Comparison of ENCODE assay signal across 11 mouse cellular contexts in genomic region chr19:53567864-53568263, GRCm38 (mm10). TPM values are rescaled to one million over a fixed set of nuclear protein-coding genes. Genes with fewer than 3 reads are reported as not detected.
DNase-seq lines count a peak whose midpoint lies in the region; ATAC-seq and TF ChIP-seq lines count a peak whose summit lies in the region.
"Had no signal": no experiment of that assay in that cellular context is flagged by ENCODE, and none has a peak within 500 bp of the region (broad histone marks: within the 10 kb centered on the region; RNA-seq: fewer than 3 reads in every experiment).

No protein-coding gene starts in this region.

- H3K9ac ChIP-seq in midbrain, embryonic 11.5 days (ENCODE audit: low read length) = no peak overlapping the region
- no peak overlapping the region for H3K9ac ChIP-seq in forebrain, embryonic 11.5 days (ENCODE audit: low read length)
- H3K9ac ChIP-seq in stomach, postnatal 0 days (ENCODE audit: low read length) = no peak overlapping the region
- H3K9ac ChIP-seq: lung, embryonic 15.5 days had no signal

- no peak for ATAC-seq in midbrain, embryonic 11.5 days (ENCODE audit: low FRiP score)
- ATAC-seq in forebrain, embryonic 11.5 days (replicated peaks; ENCODE audit: low FRiP score) = peak; percentile 85
- no peak for ATAC-seq in stomach, postnatal 0 days (ENCODE audit: low FRiP score, low TSS enrichment)
- ATAC-seq: activated CD4-positive, CD25-positive, alpha-beta regulatory T cell, adult 4 months had no signal

- peak; percentile 90 for DNase-seq in midbrain, embryonic 11.5 days (ENCODE audit: low spot score, missing footprints)
- no peak for DNase-seq in midbrain, embryonic 10.5 days (ENCODE audit: low spot score)
- DNase-seq in forebrain, embryonic 11.5 days (ENCODE audit: low spot score) = peak; percentile 75
- peak; percentile 8 for DNase-seq in stomach, postnatal 0 days (ENCODE audit: low spot score)
- DNase-seq in urinary bladder, postnatal 36 days (ENCODE audit: low spot score in 2 of 2) = no peak
- DNase-seq in frontal cortex, postnatal 10 days (ENCODE audit: low spot score in 2 of 2) = no peak
- DNase-seq in right cerebral cortex, postnatal 14 days = no peak
- DNase-seq: kidney, postnatal 14 days had no signal

- no peaks in the 10 kb centered on the region for H3K79me2 ChIP-seq in macrophage (ENCODE audit: inconsistent target)

- no peaks in the 10 kb centered on the region for H3K27me3 ChIP-seq in midbrain, embryonic 11.5 days (ENCODE audit: control insufficient read depth, insufficient read depth, low read length)
- no peaks in the 10 kb centered on the region for H3K27me3 ChIP-seq in midbrain, embryonic 10.5 days (ENCODE audit: low read depth, poor library complexity, severe bottlenecking)
- no peaks in the 10 kb centered on the region for H3K27me3 ChIP-seq in forebrain, embryonic 11.5 days (ENCODE audit: control insufficient read depth, insufficient read depth, low read length)
- H3K27me3 ChIP-seq in stomach, postnatal 0 days (ENCODE audit: control insufficient read depth, insufficient read depth, low read length) = no peaks in the 10 kb centered on the region
- H3K27me3 ChIP-seq: lung, embryonic 15.5 days had no signal

- no peak overlapping the region for H3K27ac ChIP-seq in midbrain, embryonic 11.5 days (ENCODE audit: low read depth, low read length)
- H3K27ac ChIP-seq in midbrain, embryonic 10.5 days (replicated peaks) = no peak overlapping the region
- 0 out of 2 replicates have a peak overlapping the region, but pooled peaks have one; percentile 41 for H3K27ac ChIP-seq in forebrain, embryonic 11.5 days (ENCODE audit: low read depth, low read length)
- peak overlapping the region; percentile 21; the same call in 1 of the 2 replicates for H3K27ac ChIP-seq in macrophage
- no peak overlapping the region for H3K27ac ChIP-seq in stomach, postnatal 0 days (replicated peaks)
- H3K27ac ChIP-seq: lung, embryonic 15.5 days had no signal

- H3K9me3 ChIP-seq in midbrain, embryonic 11.5 days (ENCODE audit: control insufficient read depth, low read length) = no peaks in the 10 kb centered on the region; the same call in 1 of the 2 replicates
- H3K9me3 ChIP-seq in midbrain, embryonic 10.5 days (replicated peaks) = no peaks in the 10 kb centered on the region
- H3K9me3 ChIP-seq in forebrain, embryonic 11.5 days (ENCODE audit: control insufficient read depth, low read length) = peaks cover 3% of the 10 kb centered on the region; the same call in 1 of the 2 replicates
- no peaks in the 10 kb centered on the region for H3K9me3 ChIP-seq in stomach, postnatal 0 days (ENCODE audit: control insufficient read depth, low read length)
- H3K9me3 ChIP-seq: lung, embryonic 15.5 days had no signal

- no peak overlapping the region for H3K4me3 ChIP-seq in midbrain, embryonic 11.5 days (ENCODE audit: low read depth, low read length)
- H3K4me3 ChIP-seq in midbrain, embryonic 10.5 days = no peak overlapping the region
- no peak overlapping the region for H3K4me3 ChIP-seq in forebrain, embryonic 11.5 days (ENCODE audit: low read depth, low read length)
- H3K4me3 ChIP-seq in macrophage (ENCODE audit: inconsistent target) = no peak overlapping the region
- no peak overlapping the region for H3K4me3 ChIP-seq in stomach, postnatal 0 days (ENCODE audit: low read depth, low read length)
- H3K4me3 ChIP-seq: lung, embryonic 15.5 days had no signal

- H3K4me2 ChIP-seq in midbrain, embryonic 11.5 days = no peak overlapping the region
- H3K4me2 ChIP-seq in forebrain, embryonic 11.5 days (ENCODE audit: low read depth, low read length, severe bottlenecking) = peak overlapping the region; percentile 18; the same call in 1 of the 2 replicates
- no peak overlapping the region for H3K4me2 ChIP-seq in stomach, postnatal 0 days (replicated peaks; ENCODE audit: low read depth)
- H3K4me2 ChIP-seq: lung, embryonic 15.5 days had no signal

- no peak for TF ChIP-seq CTCF in stomach, postnatal 0 days (IDR thresholded peaks at IDR 0.05; ENCODE audit: low read depth)

- no peak for TF ChIP-seq EP300 in stomach, postnatal 0 days (optimal IDR thresholded peaks at IDR 0.05)

- WGBS in midbrain, embryonic 11.5 days = 16% methylated on average over 11 of the region's 11 CpGs
- 23% methylated on average over 11 of the region's 11 CpGs for WGBS in midbrain, embryonic 10.5 days
- WGBS in forebrain, embryonic 11.5 days = 8% methylated on average over 11 of the region's 11 CpGs
- 24% methylated on average over 11 of the region's 11 CpGs for WGBS in macrophage (ENCODE audit: missing documents)
- WGBS in stomach, postnatal 0 days = 48% methylated on average over 11 of the region's 11 CpGs

- no peaks in the 10 kb centered on the region for H3K36me3 ChIP-seq in midbrain, embryonic 11.5 days (ENCODE audit: control insufficient read depth, insufficient read depth, low read length)
- no peaks in the 10 kb centered on the region for H3K36me3 ChIP-seq in midbrain, embryonic 10.5 days
- no peaks in the 10 kb centered on the region for H3K36me3 ChIP-seq in forebrain, embryonic 11.5 days (ENCODE audit: control insufficient read depth, insufficient read depth, low read length)
- H3K36me3 ChIP-seq in macrophage (ENCODE audit: inconsistent target) = no peaks in the 10 kb centered on the region
- H3K36me3 ChIP-seq in stomach, postnatal 0 days (ENCODE audit: control insufficient read depth, insufficient read depth, low read length) = no peaks in the 10 kb centered on the region
- H3K36me3 ChIP-seq: lung, embryonic 15.5 days had no signal

- no peaks in the 10 kb centered on the region for H3K4me1 ChIP-seq in midbrain, embryonic 11.5 days (ENCODE audit: control insufficient read depth, insufficient read depth, low read length)
- H3K4me1 ChIP-seq in midbrain, embryonic 10.5 days = peaks cover 11% of the 10 kb centered on the region; the same call in 1 of the 2 replicates
- H3K4me1 ChIP-seq in forebrain, embryonic 11.5 days (replicated peaks; ENCODE audit: control insufficient read depth, insufficient read depth, low read length) = no peaks in the 10 kb centered on the region
- H3K4me1 ChIP-seq in stomach, postnatal 0 days (replicated peaks; ENCODE audit: control insufficient read depth, insufficient read depth) = no peaks in the 10 kb centered on the region
- H3K4me1 ChIP-seq: lung, embryonic 15.5 days had no signal

RNA-seq across cellular contexts. Expression of gene Nutf2-ps1, which starts 21.0 kb away (rescaled TPM):
- polyA plus RNA-seq in midbrain, embryonic 11.5 days (2014; fragmentation: Nextera tagmentation; extraction: Ambion mirVana) = 516 and 544 TPM in 2 replicates
- polyA plus RNA-seq in midbrain, embryonic 10.5 days (2016; fragmentation: Nextera tagmentation; extraction: Ambion mirVana) = 609 and 658 TPM in 2 replicates
- 433 and 467 TPM in 2 replicates for polyA plus RNA-seq in forebrain, embryonic 11.5 days (2014; fragmentation: Nextera tagmentation; extraction: Ambion mirVana)
- total RNA-seq in macrophage (2018; cell fraction: chromatin; rRNA removed) = 1 to 10 TPM in 18 of 26 experiments, not detected in 8; 1.1 to 9.1 (median 2.9) TPM
- total RNA-seq in macrophage (2018; cell fraction: cytosol; rRNA removed) = 10 to 100 TPM in 25 of 26 experiments, 1 to 10 TPM in 1; 9.7 to 40.0 (median 26.5) TPM
- total RNA-seq in macrophage (2018; cell fraction: nucleus; rRNA removed) = 10 to 100 TPM in 8 of 26 experiments, 1 to 10 TPM in 12, under 1 TPM in 1, not detected in 5; 0.71 to 27.2 (median 7.1) TPM
- polyA plus RNA-seq in macrophage (2018) = 8.7 to 51.1 TPM (median 18.5 TPM) in 3 replicates
- polyA plus RNA-seq in stomach, postnatal 0 days (2015; fragmentation: Nextera tagmentation; extraction: Ambion mirVana) = 168 and 177 TPM in 2 replicates

RNA-seq across cellular contexts. Expression of gene Smc3, which starts 32.3 kb away (rescaled TPM):
- 95.1 and 102 TPM in 2 replicates for polyA plus RNA-seq in midbrain, embryonic 11.5 days (2014; fragmentation: Nextera tagmentation; extraction: Ambion mirVana)
- polyA plus RNA-seq in midbrain, embryonic 10.5 days (2016; fragmentation: Nextera tagmentation; extraction: Ambion mirVana) = 74.3 and 76.9 TPM in 2 replicates
- polyA plus RNA-seq in forebrain, embryonic 11.5 days (2014; fragmentation: Nextera tagmentation; extraction: Ambion mirVana) = 94.1 and 101 TPM in 2 replicates
- total RNA-seq in macrophage (2018; cell fraction: chromatin; rRNA removed) = 10 to 100 TPM; 10.9 to 74.7 (median 30.3) TPM
- 10 to 100 TPM in 24 of 26 experiments, 1 to 10 TPM in 2; 8.4 to 22.2 (median 15.4) TPM for total RNA-seq in macrophage (2018; cell fraction: cytosol; rRNA removed)
- total RNA-seq in macrophage (2018; cell fraction: nucleus; rRNA removed) = 10 to 100 TPM; 10.5 to 48.2 (median 18.1) TPM
- 16.4 to 35.2 TPM (median 24.2 TPM) in 3 replicates for polyA plus RNA-seq in macrophage (2018)
- polyA plus RNA-seq in stomach, postnatal 0 days (2015; fragmentation: Nextera tagmentation; extraction: Ambion mirVana) = 24.9 and 27.0 TPM in 2 replicates

RNA-seq across cellular contexts. Expression of gene Dusp5, which starts 39.0 kb away (rescaled TPM):
- polyA plus RNA-seq in midbrain, embryonic 11.5 days (2014; fragmentation: Nextera tagmentation; extraction: Ambion mirVana) = 1.9 and 2.9 TPM in 2 replicates
- polyA plus RNA-seq in midbrain, embryonic 10.5 days (2016; fragmentation: Nextera tagmentation; extraction: Ambion mirVana) = 4.0 and 6.3 TPM in 2 replicates
- 4.4 and 4.5 TPM in 2 replicates for polyA plus RNA-seq in forebrain, embryonic 11.5 days (2014; fragmentation: Nextera tagmentation; extraction: Ambion mirVana)
- 100 to 1,000 TPM in 3 of 26 experiments, 10 to 100 TPM in 12, 1 to 10 TPM in 7, under 1 TPM in 4; 0.53 to 183 (median 11.7) TPM for total RNA-seq in macrophage (2018; cell fraction: chromatin; rRNA removed)
- 100 to 1,000 TPM in 5 of 26 experiments, 10 to 100 TPM in 8, 1 to 10 TPM in 13; 1.2 to 189 (median 11.1) TPM for total RNA-seq in macrophage (2018; cell fraction: cytosol; rRNA removed)
- total RNA-seq in macrophage (2018; cell fraction: nucleus; rRNA removed) = 100 to 1,000 TPM in 4 of 26 experiments, 10 to 100 TPM in 11, 1 to 10 TPM in 11; 1.2 to 178 (median 12.7) TPM
- polyA plus RNA-seq in macrophage (2018) = 3.6 to 17.4 TPM (median 5.0 TPM) in 3 replicates
- 14.1 and 18.5 TPM in 2 replicates for polyA plus RNA-seq in stomach, postnatal 0 days (2015; fragmentation: Nextera tagmentation; extraction: Ambion mirVana)

Comparison
In these comparisons a context has a peak if more than half of its experiments do, and no peak if none do; other contexts are left out.
1. DNase-seq: peak in midbrain, embryonic 11.5 days (single experiment), forebrain, embryonic 11.5 days (single experiment) and stomach, postnatal 0 days (single experiment); none in midbrain, embryonic 10.5 days (single experiment), urinary bladder, postnatal 36 days (0 of 2), frontal cortex, postnatal 10 days (0 of 2) and right cerebral cortex, postnatal 14 days (single experiment).
2. H3K27ac ChIP-seq: peak in forebrain, embryonic 11.5 days (single experiment) and macrophage (single experiment); none in midbrain, embryonic 11.5 days (single experiment), midbrain, embryonic 10.5 days (single experiment) and stomach, postnatal 0 days (single experiment).